Mouse (Mus musculus): ENCODE measurements around the gene Hdhd5.

DNA sequence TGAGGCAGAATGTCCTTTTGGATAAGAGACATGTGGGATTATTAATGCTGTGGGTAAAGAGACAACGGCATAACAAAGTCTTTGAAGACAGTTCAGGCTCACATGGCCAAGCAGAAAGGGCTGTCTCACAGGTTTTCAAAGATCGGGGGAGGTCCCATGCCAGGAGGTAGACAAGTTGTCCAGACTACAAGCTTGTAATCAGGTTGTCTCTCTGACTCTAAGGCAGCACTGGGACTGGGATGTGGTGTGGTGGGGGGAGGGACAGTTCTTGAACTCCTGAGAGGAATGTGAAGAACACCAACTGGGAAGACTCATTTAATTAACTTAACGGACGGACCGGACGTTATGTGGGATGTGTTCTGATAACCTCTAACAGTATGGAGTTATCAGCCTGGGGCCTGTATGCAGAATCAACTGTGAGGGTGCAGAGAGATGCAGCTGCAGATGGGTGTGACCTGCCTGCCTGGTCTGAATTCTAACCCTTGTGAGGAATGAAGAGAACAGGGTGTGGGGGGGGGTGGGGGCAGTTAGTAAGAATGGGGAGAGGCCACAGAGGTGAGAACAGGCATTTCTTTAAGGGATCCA is 25.0 kb upstream of the Hdhd5 start:
- no peak for TF ChIP-seq CTCF (conservative IDR thresholded peaks at IDR 0.05 in 1 of 2, IDR thresholded peaks at IDR 0.05 in 1 of 2; ENCODE audit: low read depth in 2 of 2, low read length in 2 of 2)
- no peak for TF ChIP-seq EP300 (IDR thresholded peaks at IDR 0.05; ENCODE audit: low read length)

All from CH12.LX (cell line).